Mouse (Mus musculus) lung, postnatal 4 days (tissue): ENCODE measurements around the gene Inafm1.
A peak's percentile ranks its signal among the peaks of the same experiment; 100 is the strongest.
"Not testable (repeated sequence)": the region's sequence is repeated elsewhere in the genome, so short reads cannot be mapped to it uniquely, and the experiment has no call there.

Source experiments
- DNase-seq, 2 experiments: peaks; one replicate each; pipeline ENCODE4 v3.0.0; 2021

The Inafm1 gene

DNA sequence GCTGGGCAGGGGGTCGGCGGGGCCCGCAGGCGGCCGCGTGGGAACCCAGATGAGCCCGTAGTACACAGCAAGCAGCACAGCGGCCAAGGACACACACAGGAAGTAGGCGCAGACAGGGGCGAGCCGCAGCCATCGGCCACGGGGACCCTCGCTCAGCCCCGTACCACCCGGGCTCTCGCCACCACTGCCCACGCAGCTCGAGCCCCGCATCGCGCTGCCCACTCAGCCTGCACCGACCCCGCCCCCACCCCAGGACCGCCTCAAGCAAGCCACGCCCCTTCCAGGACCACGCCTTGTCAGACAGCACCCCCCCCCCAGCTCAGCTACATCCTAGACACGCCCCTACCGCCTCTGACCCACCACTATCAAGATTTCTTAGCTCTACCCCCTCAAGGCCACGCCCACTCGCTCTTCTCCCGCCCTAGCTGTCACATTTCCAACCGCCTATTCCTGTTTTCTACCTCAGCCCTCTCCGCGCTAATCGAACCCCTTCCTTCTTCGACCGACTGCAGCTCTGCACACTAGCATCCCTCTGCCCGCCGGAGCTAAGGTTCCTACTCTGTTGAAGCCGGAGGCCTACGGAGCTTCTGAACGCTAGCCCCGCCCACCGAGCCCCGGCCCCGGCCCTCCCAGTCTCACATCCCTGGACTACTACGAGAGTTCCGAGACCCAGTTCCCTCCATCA, at the start of gene Inafm1:
Gene Inafm1 (minus strand): TSS at position 537 of the 685 bp plus-strand sequence.
- peak; percentile 89 to 90 for DNase-seq

DNA sequence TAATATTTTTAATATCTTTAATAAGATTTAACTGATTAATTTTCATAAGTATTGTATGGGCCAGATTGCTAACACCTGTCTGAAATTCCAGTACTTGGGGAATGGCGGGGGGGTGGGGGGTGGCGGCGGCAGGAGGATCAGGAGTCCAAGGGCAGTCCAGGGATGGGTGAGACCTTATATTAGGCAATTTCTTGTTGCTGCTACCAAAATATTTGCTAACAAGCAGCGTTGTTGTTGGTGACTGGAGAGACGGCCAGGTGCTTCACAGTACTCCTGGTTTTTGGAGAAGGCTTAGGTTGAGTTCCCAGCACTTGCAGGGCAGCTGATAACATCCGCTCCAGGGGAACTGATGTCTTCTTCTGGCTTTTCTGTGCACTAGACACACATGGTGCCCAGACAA, 47.1 kb upstream of the Inafm1 start:
- no peak for DNase-seq

DNA sequence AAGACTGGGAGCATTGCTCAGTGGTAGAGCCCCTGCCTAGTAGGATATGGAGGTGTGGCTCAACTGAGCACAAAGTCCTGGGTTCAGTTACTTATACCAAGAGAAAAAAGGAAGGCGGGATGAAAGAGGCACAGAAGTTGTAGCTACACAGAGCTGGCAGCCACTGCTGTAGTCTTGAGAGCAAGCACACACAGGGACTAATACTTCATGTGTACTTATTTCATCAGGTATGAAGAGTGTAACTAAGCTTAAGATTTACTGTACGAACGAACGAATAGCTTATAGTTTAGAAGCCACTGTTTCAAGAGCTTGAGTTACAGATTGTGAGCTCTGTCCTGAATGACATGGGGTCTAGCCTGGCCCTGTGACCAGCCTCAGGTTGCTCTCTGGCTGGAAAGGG, 45.8 kb upstream of the Inafm1 start:
- DNase-seq, result no peak

DNA sequence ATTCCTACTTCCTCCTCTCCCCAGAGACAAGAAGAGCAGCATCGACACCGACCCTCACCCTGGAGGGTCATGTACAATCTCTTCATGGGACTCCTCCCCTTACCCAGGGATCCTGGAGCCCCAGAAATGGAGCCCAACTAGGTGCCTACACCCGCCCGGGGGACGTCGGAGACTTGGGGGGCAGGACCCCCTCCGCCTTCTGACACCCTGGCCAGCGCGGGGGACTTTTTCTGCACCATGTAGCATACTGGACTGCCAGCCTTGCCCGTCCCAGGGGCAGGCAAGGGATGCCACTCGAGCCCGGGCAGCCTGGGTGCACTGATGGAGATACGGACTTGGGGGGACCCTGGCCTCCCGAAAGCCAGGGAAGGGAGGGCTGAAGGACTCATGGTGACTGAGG, 43.7 kb upstream of the Inafm1 start:
- no peak for DNase-seq

DNA sequence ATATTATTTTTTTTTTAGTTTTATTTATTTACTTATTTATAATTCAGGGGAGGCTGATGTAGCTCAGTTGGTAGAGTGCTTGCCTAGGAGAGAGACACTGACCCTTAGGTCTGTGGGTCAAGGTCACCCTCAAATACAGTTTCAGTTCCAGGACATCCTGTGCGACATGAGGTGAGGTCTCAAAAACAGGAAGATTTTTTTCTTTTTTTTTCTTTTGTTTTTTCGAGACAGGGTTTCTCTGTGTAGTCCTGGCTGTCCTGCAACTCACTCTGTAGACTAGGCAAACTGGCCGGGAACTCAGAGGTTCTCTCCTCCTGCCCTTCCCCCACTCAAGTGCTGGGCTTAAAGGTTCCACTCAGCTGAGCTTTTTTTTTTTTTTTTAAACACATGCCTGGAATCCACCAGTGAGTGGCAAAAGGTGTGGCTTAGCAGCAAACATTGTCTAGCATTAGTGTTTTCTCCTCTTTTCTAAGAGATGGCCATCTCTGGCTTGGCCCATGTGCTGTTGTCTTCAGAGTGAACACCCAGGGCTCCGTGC, 41.9 kb upstream of the Inafm1 start:
- DNase-seq, result peak; percentile 50 to 57

DNA sequence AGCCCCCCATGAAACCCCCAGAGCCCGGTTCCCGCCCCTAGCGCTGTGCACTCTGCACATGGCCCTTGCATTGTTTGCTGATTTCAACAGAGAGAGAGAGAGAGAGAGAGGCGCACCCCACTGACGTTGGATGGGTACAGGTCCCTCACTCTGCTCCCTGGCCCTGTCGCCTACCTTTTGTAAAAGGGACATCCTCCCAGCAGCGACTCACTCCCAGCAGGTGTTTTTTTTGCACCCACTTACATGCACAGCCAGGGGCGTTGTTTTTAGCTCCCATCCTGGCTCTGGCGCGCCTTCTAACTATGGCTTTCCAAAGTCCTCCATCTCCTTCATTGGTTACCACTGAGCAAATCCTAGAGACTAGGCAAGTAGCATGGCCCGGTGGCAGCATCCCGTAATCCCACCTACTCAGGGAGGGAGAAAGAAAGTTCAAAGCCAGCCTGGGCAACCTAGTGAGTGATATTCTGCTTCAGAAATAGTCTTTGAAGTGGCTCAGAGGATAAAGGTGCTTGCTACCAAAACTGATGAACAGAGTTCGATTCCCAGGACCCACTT, 40.9 kb upstream of the Inafm1 start:
- no peak for DNase-seq

DNA sequence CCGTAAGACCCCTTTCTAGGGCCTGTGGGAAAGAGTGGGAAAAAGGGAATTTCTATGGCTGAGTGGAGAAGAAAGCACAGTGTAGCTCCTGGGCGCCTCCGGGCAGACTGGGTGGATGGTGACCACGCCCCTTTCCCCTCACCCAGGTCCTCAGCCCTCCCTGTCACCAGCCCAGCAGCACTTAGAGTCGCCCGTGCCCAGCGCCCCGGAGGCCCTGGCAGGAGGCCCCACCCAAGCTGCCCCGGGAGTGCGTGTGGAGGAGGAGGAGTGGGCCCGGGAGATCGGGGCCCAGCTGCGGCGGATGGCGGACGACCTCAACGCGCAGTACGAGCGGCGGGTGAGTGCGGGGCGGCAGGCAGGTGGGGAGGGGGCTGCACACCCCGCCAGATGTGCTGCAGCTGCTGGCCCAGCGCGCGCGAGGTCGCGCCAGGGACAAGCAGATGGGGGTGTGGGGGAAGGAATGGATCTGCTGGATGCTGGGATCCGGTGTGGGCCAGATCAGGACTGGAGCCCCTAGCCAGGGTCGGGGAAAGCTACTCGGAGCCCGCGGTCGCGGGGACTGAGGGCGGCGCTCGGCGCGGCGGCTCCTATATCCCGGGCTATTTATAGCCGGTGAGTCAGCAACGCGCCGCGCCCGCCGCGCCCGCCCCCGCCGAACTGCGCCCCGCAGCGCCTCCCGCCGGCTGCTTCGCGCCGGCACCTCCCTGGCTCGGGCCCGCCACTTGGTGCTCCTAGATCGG, 40.2 kb upstream of the Inafm1 start:
- DNase-seq, result peak; percentile 91 to 92

DNA sequence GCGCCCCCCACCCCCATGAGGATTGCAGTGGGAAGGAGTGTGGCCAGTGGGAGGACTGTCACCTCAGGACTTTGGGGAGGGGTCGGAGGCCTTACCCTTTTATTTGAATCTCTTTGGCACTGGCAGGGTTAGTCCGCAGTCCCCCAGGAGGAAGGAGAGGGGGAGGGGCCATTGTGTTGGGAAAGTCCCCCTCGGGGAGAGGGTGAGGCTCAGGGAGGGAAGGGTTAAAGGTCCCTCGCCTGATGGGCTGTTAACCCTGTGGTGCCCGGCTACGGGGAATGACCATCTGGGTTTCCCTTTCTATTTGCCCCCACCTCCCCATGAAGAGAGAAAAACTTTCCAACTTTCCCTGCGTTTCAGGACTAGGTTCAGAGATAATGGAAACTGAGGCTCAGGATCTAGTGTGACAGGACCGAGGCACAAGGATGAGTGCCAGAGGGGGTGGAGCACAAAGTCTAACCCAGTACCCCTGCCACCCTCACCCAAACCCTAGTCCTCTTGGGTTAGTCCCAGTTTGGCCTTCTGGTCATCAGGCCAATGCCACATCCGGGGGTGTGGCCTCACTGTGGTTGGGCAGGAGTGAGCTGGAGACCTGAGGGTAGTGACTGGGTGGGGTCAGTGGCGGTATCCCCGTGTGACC, 39.4 kb upstream of the Inafm1 start:
- DNase-seq, result peak; percentile 90 to 91

DNA sequence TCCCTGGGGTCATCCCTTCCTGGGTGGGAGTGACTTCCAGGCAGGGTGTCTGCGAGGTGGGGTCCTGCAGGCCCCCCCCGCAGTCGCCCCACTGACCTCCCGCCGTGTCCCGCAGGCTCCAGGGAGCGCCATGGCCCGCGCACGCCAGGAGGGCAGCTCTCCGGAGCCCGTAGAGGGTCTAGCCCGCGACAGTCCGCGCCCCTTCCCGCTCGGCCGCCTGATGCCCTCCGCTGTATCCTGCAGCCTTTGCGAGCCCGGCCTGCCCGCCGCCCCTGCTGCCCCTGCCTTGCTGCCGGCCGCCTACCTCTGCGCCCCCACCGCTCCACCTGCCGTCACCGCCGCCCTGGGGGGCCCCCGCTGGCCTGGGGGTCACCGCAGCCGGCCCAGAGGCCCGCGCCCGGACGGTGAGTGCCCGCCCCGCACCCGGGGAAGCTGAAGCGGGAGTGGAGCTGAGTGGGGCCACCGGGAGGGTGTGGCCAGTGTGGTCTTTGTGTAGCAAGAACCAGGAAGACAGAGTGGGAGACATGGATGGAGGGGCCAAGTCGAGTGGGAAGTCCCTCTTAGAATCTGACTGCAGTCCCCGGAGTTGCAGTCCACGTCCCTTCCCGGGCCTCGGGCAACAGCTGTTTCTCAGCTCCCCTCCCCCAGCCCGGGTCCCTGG, 38.7 kb upstream of the Inafm1 start:
- DNase-seq, result peak; percentile 74 to 78

DNA sequence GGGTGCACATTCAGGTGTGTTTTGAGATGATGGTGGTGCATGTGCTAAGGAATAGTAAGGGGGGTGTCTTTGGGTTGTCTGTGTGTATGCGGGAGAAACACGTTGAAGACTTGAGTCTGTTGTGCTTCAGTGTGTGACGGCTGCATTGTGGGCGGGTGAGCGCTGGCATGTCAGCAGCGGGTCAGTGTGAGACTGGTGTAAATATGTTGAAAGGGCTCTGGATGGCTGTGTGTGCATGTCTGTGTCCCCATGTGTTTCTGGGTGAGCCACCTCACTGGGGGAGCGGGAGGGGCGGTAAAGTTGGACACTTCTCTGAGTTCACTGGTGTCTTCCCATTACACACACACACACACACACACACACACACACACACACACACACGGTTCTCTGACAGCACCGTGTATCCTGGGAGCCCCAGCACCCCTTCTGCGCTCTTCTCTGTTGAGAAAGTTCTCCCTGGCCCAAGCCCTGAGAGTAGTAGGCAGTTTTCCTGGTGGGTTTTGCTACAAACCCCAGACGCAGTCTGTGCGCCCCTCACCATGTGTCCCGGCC, 38.1 kb upstream of the Inafm1 start:
- peak; percentile 59 to 64 for DNase-seq

DNA sequence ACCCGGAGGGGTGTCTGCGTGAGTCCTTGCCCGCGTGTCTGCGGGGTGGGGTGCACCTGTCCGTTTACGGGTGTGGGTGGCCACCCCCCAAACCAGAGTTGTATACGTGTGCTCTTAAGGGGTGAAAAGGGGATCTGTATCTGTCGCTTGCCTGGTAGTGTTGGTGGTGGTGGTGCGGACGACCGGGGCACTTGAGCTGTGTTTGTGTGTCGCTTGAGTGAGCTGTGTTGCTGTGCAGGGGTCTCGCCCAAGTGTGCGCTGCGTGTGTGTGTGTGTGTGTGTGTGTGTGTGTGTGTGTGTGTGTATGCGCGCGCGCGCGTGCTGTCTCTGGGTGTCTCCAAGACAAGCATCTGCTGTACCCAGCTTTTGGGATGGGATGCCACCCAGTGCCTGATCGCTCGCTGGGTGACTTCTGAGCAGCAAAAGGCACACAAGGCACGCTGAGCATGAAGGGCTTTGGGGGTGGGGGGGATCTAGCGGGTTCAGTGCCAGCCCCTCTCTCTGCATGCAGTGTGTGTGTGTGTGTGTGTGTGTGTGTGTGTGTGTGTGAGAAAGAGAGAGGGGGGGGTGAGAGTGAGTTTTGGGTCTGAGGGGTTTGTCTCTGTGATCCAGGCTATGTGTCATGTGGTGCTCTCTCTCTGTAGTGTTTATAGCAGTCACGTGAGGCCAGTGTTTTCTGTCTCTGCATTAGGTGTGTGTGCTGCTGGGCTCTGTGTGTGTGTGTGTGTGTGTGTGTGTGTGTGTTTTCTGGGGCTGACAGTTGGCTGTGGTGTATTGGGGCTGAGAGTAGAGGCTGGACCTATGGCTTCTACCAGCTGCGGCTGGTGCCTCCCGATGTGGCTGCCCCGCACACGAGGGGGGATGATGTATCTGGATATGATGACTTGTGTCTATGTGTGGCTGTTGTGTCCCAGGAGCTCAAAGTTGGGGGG, 37.4 kb upstream of the Inafm1 start:
- peak; percentile 52 to 57 for DNase-seq

DNA sequence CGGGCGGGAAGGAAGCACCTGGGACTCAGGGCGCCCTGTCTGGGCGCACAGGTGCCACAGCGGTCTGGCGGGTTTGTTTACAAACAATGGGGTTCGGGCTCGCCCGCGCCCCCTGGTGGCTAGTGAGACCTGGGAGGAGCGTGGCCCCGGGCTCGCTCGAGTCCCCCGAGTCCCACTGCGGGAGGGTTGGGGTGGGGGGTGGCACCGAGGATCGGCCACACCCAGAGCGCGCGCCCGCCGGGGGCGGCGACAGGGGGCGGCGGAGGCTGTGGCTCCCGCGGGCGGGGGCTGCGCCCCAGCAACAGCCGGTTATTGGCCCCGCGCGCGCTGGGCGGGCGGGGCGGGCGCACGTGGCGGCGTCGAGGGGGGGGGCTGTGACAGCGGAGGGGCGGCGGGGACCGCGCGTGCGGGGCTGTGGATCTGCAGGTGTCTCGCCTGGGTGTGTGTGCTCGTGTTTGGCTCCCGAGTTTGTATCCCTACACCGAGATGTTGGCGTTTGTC, 36.7 kb upstream of the Inafm1 start:
- DNase-seq, result peak; percentile 90 to 91

DNA sequence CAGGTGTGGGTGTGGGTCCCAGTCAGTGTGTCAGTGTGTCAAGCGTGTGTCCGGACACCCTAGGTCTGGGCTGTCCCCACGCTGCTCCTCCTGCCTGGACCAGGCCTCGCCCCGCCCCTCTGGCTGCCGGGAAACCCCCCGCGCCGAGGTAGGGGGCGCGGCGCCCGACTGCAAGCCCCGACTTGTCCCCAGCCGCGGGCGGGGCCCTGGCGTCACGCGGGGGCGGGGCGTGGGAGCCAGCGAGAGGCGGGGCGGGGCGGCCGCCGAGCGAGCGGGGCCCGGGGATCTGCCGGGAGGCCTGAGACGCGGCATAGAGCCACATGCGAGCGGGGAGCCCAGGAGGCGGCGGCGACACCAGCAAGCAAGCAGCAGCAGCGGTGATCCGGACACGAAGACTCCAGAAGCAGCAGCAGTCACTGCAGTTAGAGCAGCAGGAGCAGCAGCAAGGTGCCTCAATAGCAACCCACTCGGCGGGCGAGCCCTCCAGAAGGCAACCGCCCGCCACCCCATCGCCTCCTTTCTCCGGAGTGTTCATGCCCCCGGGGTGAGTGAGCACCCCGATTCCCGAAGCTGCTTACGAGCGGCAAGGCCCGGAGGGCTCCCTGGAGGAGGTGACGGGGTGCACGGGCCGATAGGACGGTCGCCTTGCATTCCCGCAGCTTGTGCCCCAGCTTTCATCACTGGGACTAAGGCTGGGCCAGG, 36.1 kb upstream of the Inafm1 start:
- peak; percentile 94 to 96 for DNase-seq

DNA sequence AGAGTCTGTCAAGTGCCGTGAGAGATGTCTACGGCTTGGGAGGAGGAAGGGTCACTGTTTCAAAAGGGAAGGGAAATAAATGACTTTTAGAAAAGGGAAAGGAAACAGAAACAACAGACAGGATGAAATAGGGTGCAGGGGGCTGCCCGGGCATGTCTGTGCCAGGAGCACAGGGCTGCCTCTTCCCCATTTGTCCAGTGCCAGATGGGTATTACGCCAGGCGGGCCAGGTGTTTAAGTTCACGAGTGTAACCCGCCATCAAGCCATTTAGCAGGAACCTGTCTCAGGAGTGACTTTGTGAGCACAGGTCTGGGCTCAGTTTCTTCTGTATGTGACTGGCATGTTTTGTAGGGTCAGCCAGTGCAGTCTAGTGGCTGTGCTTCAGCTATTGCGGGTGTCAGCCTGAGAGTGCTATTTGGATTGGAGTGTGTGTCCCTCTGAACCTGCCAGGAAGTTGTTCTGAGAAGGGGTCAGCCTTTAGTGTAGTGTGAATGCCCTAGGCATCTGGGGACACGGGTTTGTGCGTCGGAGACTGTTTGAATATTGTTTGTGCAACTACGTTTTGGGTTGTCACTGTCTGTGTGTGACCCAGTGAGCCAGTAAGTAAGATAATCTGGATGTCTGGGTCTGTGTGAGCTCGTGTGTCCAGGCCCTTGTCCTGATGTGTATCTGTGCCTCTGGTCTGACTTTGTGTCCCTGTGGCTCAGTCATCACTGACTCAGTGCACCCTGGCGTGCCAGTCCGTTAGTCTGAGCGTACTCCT, 35.3 kb upstream of the Inafm1 start:
- peak in 1 of 2 experiments; percentile 42 for DNase-seq

DNA sequence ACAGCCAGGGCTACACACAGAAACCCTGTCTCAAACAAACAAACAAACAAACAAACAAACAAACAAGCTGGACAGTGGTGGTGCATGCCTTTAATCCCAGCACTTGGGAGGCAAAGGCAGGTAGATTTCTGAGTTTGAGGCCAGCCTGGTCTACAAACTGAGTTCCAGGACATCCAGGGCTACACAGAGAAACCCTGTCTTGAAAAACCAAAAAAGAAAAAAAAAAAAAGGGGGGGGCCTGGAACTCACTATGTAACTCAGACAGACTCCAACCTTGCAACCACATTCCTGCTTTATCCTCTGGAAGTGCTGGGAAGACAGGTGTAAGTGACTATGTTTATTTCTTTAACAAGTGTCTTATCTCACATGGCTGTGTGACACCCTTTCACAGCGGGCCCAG, 34.7 kb upstream of the Inafm1 start, which contains the start of gene Bbc3:
Gene Bbc3 (plus strand): TSS at position 301 of the 400 bp plus-strand sequence.
- not testable (repeated sequence) for DNase-seq

DNA sequence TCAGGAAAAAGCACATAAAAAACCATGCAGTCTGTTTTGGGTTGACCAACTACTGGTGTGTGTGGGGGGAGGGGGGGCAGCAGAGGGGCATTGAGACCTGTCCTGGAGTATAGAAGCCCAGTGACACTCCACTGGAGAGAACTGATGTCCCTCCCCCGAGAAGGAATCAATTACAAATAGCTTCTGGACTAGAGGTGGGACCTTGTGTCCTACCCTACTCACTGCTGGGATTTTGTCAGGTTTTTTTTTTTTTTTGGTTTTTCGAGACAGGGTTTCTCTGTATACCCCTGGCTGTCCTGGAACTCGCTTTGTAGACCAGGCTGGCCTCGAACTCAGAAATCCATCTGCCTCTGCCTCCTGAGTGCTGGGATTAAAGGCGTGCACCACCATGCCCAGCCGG, 33.7 kb upstream of the Inafm1 start:
- not testable (repeated sequence) for DNase-seq

DNA sequence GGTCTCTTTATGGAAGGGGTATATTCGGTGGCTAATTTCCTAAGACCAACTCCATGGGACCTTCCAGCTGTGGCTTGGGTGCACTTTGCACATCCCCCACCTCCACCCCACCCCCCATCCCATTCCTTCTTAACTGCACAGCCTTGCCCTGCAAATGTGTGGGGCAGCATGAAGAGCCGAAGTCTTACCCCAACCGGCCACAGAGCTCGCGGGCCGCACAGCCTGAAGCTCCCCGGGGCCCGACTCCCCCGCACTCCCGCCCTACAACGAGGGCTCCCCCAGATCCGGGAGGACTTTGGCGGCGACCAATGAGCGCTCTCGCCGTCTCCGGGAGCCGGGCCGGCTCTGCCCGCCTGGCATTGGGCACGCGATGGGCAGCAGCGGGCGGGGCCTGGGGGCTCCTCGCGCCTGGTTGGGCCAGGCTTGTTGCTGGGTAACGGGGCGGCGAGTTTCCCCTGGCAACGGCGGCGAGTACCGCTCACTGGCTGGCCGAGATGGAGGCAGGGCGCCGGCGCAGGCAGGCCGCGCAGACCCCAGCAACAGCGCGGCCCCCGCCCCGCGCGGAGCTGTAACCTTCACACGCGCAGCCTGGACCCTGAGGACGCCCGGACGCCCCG, 26.1 kb upstream of the Inafm1 start:
- DNase-seq, result peak; percentile 89 to 93

DNA sequence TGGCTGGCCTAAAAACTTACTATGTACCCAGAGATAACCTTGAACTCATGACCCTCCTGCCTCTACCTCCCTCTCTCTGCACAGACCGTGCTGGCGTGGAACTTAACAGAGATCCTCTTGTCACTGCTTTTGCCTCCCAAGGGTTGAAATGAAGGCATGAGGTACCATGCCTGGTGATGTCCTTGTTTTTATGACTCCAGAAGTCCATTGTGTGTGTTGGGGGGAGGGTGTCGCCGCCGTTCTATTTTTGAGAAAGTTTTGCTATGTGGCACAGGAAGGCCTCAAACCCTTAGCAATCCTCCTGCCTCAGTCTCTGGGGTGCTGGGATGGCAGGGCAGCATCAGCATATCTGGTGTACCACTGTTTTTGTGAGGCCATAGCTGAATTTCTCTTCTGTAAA, 25.5 kb upstream of the Inafm1 start:
- no peak for DNase-seq

DNA sequence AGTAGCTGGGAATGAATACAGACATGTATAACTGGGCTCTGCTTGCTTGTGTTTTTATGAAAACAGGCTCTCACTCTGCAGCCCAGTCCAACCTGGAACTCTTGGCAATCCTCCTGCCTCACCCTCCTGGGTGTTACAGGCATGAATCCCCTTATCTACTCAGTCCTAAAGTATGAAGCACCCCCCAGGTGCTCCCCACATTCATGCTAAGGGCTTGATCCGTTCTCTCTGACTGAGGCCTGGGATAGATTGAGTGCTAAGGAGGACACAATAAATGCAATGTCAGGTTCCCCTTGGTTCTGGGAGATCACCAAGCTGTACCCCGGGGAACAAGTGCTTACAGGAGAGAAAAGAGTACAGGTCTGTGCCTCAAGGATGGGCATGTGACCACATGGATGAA, 24.2 kb upstream of the Inafm1 start:
- DNase-seq, result no peak
